Mouse (Mus musculus) bone marrow macrophage, adult 2 months (primary cell): ENCODE results near the gene Fbxo46.

Experiments used
- CTCF ChIP-seq: IDR thresholded peaks from 2 replicates; pipeline ENCODE4 v1.5.1; 2012; ENCODE audit warnings: low read depth, mild to moderate bottlenecking, low read length, moderate library complexity
- POLR2A ChIP-seq: IDR thresholded peaks from 2 replicates; pipeline ENCODE4 v1.6.1; 2012; ENCODE audit warnings: mild to moderate bottlenecking, low read depth, low read length, borderline replicate concordance

DNA sequence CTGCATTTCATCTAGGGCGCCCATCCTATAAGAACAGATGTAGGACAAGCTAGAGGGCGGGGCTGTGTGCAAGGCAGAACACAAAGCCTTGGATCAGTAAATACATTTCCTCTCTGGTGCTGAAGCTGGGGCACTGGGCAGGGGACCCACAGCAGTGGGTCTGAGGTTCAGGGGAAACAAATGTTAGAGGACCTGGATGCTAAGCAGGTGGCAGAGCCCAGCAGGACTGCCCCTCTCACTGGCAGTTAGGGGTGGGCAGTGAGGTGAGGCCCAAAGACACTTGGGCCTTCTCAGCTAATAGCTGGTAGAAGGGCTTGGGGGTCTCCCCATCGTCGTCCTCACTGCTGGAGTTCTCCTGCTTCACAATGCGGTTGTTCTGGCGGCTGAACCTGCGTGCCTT lies 20.8 kb upstream of the Fbxo46 start:
- TF ChIP-seq CTCF (no peak), POLR2A (no peak)
